Mouse (Mus musculus) liver, embryonic 16.5 days (tissue): ENCODE measurements around the gene Set. TPM values are rescaled to one million over a fixed set of nuclear protein-coding genes. Genes with fewer than 3 reads are reported as not detected.
A peak's percentile ranks its signal among the peaks of the same experiment; 100 is the strongest.

Experiments used
- ATAC-seq: fragments of 200-750 bp; cut with Nextera tagmentation; 2 replicates; pipeline ENCODE4 v1.8.0; 2017; ENCODE audit warnings: low read depth, mild to moderate bottlenecking, moderate number of reproducible peaks, moderate library complexity
- H3K27ac ChIP-seq: fragments of 300-500 bp; sonication (generic); 2 replicates; pipeline ENCODE4 v1.5.1; 2014; ENCODE audit warnings: mild to moderate bottlenecking, low read length
- H3K27me3 ChIP-seq: fragments of 300-500 bp; sonication (generic); 2 replicates; pipeline ENCODE4 v1.6.1; 2014; ENCODE audit warnings: low read depth, low read length, mixed read lengths; ENCODE audit not compliant: control insufficient read depth, insufficient read depth
- H3K36me3 ChIP-seq: fragments of 300-500 bp; sonication (generic); 2 replicates; pipeline ENCODE4 v1.6.1; 2014; ENCODE audit warnings: mild to moderate bottlenecking; ENCODE audit not compliant: control insufficient read depth, insufficient read depth
- H3K4me1 ChIP-seq: fragments of 300-500 bp; sonication (generic); 2 replicates; pipeline ENCODE4 v1.6.1; 2014; ENCODE audit warnings: low read depth, low read length, mixed read lengths; ENCODE audit not compliant: control insufficient read depth
- H3K4me2 ChIP-seq: fragments of 300-500 bp; sonication (generic); 2 replicates; pipeline ENCODE4 v1.6.1; 2014; ENCODE audit warnings: low read depth, low read length, mixed read lengths
- H3K4me3 ChIP-seq: fragments of 300-500 bp; sonication (generic); 2 replicates; pipeline ENCODE4 v1.5.1; 2014; ENCODE audit warnings: low read depth, mild to moderate bottlenecking, low read length
- H3K9ac ChIP-seq: fragments of 300-500 bp; sonication (generic); 2 replicates; pipeline ENCODE4 v1.6.1; 2014; ENCODE audit warnings: low read depth, low read length
- H3K9me3 ChIP-seq: fragments of 300-500 bp; sonication (generic); replicated peaks from 2 replicates; pipeline ENCODE4 v1.6.1; 2016; ENCODE audit warnings: low read length; ENCODE audit not compliant: control insufficient read depth
- WGBS: fragments of 180-500 bp; shearing (Covaris S2); extraction: QIAGEN DNeasy Blood & Tissue Kit; methylation state at CpG from one replicate; pipeline ENCODE4 v1.1.7; 2014; ENCODE audit not compliant: insufficient replicate concordance; 5-methylcytosine and 5-hydroxymethylcytosine counted together
- polyA plus RNA-seq: library from polyadenylated mRNA; unstranded; fragments of >200 nt; fragmentation: Nextera tagmentation; extraction: Ambion mirVana; gene quantifications from 2 replicates; pipeline ENCODE4 v1.2.1, GENCODE M21; 2015

The Set gene
- polyA plus RNA-seq, 1 experiment from 2014 or later, result 117 TPM

DNA sequence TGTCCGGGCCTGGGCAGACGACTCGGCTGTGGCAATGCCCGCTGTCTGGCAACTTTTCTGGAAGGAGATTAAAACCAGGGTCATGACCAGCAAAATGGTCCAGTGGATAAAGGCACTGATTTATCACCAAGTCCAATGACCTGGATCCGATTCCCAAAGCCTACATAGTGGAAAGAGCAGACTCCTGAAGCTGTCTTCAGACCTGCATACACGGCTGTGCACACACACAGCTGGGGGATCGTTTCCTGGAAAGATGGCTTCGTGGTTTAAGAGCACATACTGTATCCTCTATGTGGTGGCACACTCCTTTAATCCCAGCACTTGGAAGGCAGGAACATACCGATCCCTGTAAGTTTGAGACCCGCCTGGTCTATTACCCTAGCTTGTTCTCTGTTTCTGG lies 18.8 kb upstream of the Set start:
- Histone ChIP-seq H3K4me3 (no peak overlapping the region), H3K4me2 (no peak overlapping the region), H3K36me3 (no peaks in the 10 kb centered on the region), H3K27me3 (no peaks in the 10 kb centered on the region), H3K4me1 (peaks cover 6% of the 10 kb centered on the region), H3K9me3 (no peaks in the 10 kb centered on the region), H3K27ac (no peak overlapping the region), H3K9ac (no peak overlapping the region)
- ATAC-seq, result no peak
- 79% methylated on average over 10 of the region's 10 CpGs for whole genome bisulfite sequencing

DNA sequence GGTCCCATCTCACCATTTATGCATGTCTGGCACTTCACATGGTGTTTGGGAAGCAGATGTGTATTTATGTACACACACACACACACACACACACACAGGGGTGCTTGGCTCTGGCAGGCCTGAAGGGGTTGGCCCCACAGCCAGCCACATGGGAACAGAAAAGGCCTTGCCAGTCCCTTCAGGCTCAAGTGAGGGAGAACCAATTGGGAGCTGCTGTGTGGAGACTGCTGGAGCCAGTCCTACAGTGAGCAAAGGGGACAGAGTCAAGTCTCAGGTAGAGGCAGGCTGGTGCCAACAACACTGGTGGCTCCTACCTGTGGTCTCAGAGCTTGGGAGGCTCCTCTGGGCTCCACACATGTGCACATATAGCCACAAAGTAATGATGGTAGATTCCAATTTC lies 17.5 kb upstream of the Set start:
- no peak overlapping the region for H3K4me3 ChIP-seq
- ATAC-seq, result no peak
- H3K36me3 ChIP-seq, result no peaks in the 10 kb centered on the region

DNA sequence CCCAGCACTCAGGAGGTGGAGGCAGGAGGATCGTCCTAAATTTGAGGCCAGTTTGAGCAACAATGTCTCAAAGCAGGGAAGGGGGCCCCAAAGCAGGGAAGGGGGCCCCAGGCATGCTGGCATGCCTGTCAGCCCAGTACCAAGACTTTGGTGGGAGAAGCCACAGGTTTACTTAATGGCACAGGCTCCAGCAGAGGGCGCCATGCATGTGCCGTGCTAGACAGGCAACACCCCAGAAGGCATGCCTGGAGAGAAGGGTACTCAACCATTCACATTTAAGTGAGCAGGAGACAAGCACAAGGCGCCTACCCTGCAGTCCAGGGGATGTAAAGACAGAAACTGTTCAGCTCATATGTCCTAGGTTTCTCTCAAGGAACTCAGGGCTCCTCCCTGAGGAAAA lies 14.7 kb upstream of the Set start:
- 3% methylated on average over 4 of the region's 4 CpGs for WGBS
- no peak overlapping the region for H3K9ac ChIP-seq

More for the DNA sequence above, 17.5 kb upstream of the Set start:
- no peak overlapping the region for H3K4me2 ChIP-seq
- H3K27ac ChIP-seq, result no peak overlapping the region
- peaks cover 6% of the 10 kb centered on the region for H3K4me1 ChIP-seq
- H3K9me3 ChIP-seq, result no peaks in the 10 kb centered on the region
- H3K9ac ChIP-seq, result no peak overlapping the region
- H3K27me3 ChIP-seq, result no peaks in the 10 kb centered on the region

DNA sequence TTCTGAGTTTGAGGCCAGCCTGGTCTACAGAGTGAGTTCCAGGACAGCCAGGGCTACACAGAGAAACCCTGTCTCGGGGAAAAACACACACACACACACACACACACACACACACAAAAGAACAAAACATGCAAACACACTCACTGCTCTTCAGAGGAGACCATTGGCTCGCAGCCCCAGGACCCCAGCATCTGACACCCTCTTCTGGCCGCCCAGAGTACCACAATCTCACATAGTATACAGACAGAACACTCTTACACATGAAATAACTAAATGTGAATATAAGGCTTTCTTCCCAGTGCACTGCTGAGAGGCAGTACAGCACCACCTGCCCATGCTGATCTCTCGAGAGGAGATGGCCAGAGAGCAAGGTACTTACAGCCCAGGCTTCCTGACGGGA lies 12.6 kb upstream of the Set start:
- Histone ChIP-seq H3K4me3 (no peak overlapping the region), H3K27ac (no peak overlapping the region)

More for the DNA sequence above, 14.7 kb upstream of the Set start:
- Histone ChIP-seq H3K27ac (no peak overlapping the region), H3K36me3 (no peaks in the 10 kb centered on the region), H3K27me3 (no peaks in the 10 kb centered on the region), H3K4me3 (no peak overlapping the region), H3K4me2 (no peak overlapping the region), H3K4me1 (peaks cover 6% of the 10 kb centered on the region), H3K9me3 (no peaks in the 10 kb centered on the region)
- no peak for ATAC-seq

DNA sequence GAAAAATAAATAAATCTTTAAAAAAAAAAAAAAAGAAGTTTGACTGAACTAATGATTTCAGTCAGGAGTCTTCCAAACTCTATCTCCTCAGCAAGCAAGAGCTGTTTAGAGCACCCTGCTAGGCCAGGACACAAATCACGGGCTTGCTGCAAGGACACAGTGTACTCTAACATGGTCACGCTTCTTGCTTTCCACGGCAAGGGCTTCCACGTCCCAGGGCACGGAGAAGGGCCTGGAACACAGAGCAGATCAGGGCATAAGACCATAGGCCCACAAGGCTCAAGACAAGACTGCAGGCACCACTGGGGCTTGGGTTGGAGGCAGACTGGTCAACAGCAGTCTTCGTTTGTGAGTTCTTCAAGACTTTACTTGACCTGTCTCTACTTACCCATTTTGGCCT lies 10.1 kb upstream of the Set start:
- ATAC-seq, result no peak
- H3K4me1 ChIP-seq, result peaks cover 14% of the 10 kb centered on the region
- no peaks in the 10 kb centered on the region for H3K27me3 ChIP-seq
- 88% methylated on average over 6 of the region's 6 CpGs for WGBS
- H3K4me2 ChIP-seq, result no peak overlapping the region
- no peak overlapping the region for H3K27ac ChIP-seq
- no peak overlapping the region for H3K4me3 ChIP-seq
- no peaks in the 10 kb centered on the region for H3K36me3 ChIP-seq
- no peaks in the 10 kb centered on the region for H3K9me3 ChIP-seq
- H3K9ac ChIP-seq, result no peak overlapping the region

More for the DNA sequence above, 12.6 kb upstream of the Set start:
- H3K4me1 ChIP-seq, result peaks cover 15% of the 10 kb centered on the region
- no peaks in the 10 kb centered on the region for H3K9me3 ChIP-seq
- H3K4me2 ChIP-seq, result no peak overlapping the region
- H3K36me3 ChIP-seq, result no peaks in the 10 kb centered on the region
- no peak for ATAC-seq
- 69% methylated on average over 5 of the region's 5 CpGs for WGBS
- no peaks in the 10 kb centered on the region for H3K27me3 ChIP-seq
- H3K9ac ChIP-seq, result no peak overlapping the region

DNA sequence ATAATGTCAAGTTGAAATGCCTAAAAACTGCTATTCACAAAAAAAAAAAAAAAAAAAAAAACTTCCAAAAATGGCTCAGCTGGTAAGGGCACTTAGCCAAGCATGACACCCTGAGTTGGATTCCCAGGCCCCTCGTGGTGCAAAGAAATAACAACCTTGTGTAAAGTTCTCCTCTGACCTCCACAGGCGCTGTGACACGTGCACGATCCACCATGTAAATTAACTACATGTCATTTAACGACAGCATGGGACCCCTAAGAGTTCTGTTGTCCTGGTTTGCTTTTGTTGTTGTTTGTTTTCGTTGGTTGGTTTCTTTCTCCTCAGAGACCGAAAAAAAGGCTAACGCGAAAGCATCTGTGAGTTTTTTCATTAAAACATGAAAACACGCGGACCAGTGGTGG lies 9.1 kb upstream of the Set start:
- H3K36me3 ChIP-seq, result no peaks in the 10 kb centered on the region
- H3K4me2 ChIP-seq, result peak overlapping the region; percentile 90
- peak overlapping the region; percentile 74 for H3K4me3 ChIP-seq
- H3K9ac ChIP-seq, result peak overlapping the region; percentile 71
- 39% methylated on average over 11 of the region's 11 CpGs for WGBS
- no peak for ATAC-seq
- H3K4me1 ChIP-seq, result peaks cover 9% of the 10 kb centered on the region
- no peaks in the 10 kb centered on the region for H3K27me3 ChIP-seq
- H3K27ac ChIP-seq, result peak overlapping the region; percentile 89
- H3K9me3 ChIP-seq, result no peaks in the 10 kb centered on the region

DNA sequence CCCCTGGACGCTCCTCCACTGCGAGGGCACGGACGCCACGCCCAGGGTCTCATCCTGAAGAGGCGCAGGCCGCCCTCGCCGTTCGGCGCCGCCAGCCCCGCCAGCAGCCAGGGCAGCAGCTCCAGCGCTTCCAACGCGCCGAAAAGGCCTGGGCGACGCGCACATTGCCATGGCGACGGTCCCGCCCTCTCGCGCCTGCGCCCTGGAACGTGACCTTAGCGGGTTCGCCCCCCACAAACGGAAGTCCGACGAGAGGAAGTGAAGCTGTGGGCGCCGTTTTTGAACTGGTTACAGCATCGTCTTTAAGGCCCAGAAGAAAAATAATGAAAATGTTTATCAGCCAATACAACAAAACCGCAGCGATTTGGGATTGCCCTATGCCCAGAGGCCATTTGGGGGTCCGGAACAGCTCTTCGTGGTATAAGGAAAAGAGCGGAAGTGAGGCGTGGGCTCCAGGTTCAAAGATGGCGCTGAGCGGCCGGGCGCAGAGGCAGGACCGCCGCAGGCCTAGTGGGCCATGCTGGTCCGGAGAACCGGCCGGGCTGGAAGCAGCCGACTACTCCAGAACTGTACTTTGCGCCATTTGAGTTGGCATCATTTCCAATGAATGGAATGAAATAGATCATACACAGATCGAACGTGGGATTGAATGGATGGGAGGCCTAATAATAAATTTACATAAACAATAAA lies 8.3 kb upstream of the Set start, which contains the start of gene Wdr34:
Wdr34 (minus strand) TSS at position 183 of the 690 bp plus-strand sequence.
- Histone ChIP-seq H3K27me3 (no peaks in the 10 kb centered on the region), H3K9me3 (no peaks in the 10 kb centered on the region), H3K4me3 (peak within 1 kb of the TSS; percentile 74), H3K4me1 (peaks cover 9% of the 10 kb centered on the region), H3K27ac (peak within 1 kb of the TSS; percentile 89), H3K36me3 (no peaks in the 10 kb centered on the region), H3K4me2 (peak within 1 kb of the TSS; percentile 90), H3K9ac (peak within 1 kb of the TSS; percentile 71)
- WGBS, result under 1% methylated on average over 54 of the region's 54 CpGs
- peak; percentile 96 for ATAC-seq

DNA sequence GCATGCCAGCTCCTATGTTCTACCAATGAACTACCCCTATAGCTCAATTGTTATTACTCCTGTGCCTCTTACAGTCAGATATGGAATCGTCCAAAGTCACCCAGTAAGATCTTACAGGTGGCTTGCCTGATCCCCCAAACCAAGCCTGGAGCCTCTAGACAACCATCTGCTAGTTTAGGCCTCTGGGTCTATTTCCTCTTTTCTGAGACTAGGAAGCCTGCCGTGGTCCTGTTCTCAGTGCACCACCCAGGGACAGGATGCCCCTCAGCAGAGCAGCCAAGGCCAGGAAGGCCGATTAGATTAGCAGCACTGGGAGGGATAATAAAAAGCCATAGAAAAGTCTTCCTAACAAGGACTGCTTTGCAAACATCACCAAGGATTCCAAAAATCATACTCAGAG lies 7.3 kb upstream of the Set start:
- no peak overlapping the region for H3K4me2 ChIP-seq
- H3K9me3 ChIP-seq, result no peaks in the 10 kb centered on the region
- 24% methylated on average over 3 of the region's 3 CpGs for WGBS
- H3K36me3 ChIP-seq, result no peaks in the 10 kb centered on the region
- ATAC-seq, result no peak
- no peak overlapping the region for H3K9ac ChIP-seq
- no peak overlapping the region for H3K4me3 ChIP-seq
- peaks cover 2% of the 10 kb centered on the region for H3K27me3 ChIP-seq
- H3K27ac ChIP-seq, result no peak overlapping the region
- peaks cover 9% of the 10 kb centered on the region for H3K4me1 ChIP-seq

DNA sequence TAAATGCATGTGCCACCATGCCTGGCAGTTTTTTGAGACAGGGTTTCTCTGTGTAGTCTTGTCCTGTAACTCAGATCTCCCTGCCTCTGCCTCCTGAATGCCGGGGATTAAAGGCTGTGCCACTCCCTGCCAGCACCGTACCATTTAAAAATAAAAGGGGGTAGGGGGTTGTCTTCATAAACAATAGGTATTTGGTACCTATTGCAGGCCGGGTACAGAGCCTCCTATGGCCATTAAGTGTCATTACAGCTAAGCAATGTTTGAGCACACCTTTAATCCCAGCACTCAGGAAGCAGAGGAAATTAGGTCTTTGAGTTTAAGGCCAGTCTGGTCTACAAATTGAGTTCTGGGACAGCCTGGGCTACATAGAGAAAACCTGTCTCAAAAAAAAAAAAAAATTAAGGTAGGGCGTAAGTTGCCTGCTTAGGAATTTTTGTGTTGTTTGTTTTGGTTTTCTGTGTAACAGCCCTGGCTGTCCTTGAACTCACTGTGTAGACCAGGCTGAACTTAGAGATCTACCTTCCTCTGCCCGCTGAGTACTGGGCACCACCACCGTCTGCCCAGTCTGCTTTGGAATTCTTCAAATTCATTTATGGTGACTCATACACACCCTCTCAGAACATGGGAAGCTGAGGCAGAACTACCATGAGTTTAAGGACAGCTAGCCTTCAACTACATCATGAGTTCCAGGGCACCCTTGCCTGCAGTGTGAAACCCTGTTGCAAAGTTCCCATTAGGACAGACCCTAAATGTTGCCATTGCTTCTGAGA lies 5.0 kb upstream of the Set start:
- no peak for ATAC-seq
- H3K27me3 ChIP-seq, result peaks cover 2% of the 10 kb centered on the region
- H3K4me3 ChIP-seq, result no peak overlapping the region
- H3K4me2 ChIP-seq, result no peak overlapping the region
- H3K4me1 ChIP-seq, result peaks cover 9% of the 10 kb centered on the region
- H3K36me3 ChIP-seq, result no peaks in the 10 kb centered on the region
- no peak overlapping the region for H3K27ac ChIP-seq
- H3K9me3 ChIP-seq, result no peaks in the 10 kb centered on the region
- H3K9ac ChIP-seq, result no peak overlapping the region
- 35% methylated on average over 6 of the region's 6 CpGs for WGBS
